Mouse (Mus musculus) spleen, adult 2 months (tissue): ENCODE results near the gene Sult2b1.

Experiments used
- CTCF ChIP-seq: fragments of 200-500 bp; IDR thresholded peaks from 2 replicates; pipeline ENCODE4 v1.5.1; 2011; ENCODE audit warnings: mild to moderate bottlenecking, inconsistent platforms; ENCODE audit not compliant: insufficient read depth, insufficient read length, insufficient replicate concordance; ENCODE audit errors: extremely low read depth
- POLR2A ChIP-seq: fragments of 200-500 bp; IDR thresholded peaks from 2 replicates; pipeline ENCODE4 v1.6.1; 2011; ENCODE audit warnings: low read depth, low read length, inconsistent platforms

DNA sequence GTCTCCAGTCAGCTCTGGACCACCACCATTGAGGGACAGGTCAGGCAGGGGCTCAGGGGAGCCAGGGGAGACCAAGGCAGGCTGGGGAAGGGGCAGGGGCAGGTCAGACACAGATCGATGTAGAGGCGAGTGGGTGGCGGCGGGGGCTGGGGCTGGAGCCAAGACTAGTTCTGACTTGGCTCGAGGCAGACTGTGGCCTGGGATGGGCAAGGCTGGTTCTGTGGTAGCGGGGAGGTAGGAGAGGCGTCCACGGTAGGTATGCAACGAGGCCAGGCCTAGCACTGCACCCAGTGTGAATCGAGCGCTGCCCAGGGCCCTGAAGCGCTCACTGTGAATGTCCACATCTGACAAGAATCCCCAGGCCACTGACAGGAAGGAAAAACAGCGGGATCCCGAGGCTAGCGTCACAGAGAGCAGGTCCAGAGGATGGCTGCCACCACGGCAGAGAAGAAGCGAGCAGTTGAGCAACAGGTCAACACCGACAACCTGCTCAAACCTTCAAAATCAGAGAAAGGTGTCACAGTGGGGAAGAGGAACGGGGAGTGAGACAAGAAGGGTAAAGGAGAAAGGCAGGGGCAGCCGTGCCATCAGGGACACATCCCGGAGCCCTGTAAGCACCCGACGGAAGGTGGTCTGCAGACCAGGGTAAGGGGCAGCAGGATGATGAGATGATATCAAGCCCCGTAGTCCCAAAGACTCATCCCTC lies 73.0 kb downstream of the Sult2b1 start:
- TF ChIP-seq CTCF (no peak), POLR2A (no peak)
